Mouse (Mus musculus): ENCODE measurements around the gene Acacb. TPM values are rescaled to one million over a fixed set of nuclear protein-coding genes. Genes with fewer than 3 reads are reported as not detected.
A peak's percentile ranks its signal among the peaks of the same experiment; 100 is the strongest.

Gene Acacb
- polyA plus RNA-seq, 1 experiment from 2014 or later: 3.6 TPM

DNA sequence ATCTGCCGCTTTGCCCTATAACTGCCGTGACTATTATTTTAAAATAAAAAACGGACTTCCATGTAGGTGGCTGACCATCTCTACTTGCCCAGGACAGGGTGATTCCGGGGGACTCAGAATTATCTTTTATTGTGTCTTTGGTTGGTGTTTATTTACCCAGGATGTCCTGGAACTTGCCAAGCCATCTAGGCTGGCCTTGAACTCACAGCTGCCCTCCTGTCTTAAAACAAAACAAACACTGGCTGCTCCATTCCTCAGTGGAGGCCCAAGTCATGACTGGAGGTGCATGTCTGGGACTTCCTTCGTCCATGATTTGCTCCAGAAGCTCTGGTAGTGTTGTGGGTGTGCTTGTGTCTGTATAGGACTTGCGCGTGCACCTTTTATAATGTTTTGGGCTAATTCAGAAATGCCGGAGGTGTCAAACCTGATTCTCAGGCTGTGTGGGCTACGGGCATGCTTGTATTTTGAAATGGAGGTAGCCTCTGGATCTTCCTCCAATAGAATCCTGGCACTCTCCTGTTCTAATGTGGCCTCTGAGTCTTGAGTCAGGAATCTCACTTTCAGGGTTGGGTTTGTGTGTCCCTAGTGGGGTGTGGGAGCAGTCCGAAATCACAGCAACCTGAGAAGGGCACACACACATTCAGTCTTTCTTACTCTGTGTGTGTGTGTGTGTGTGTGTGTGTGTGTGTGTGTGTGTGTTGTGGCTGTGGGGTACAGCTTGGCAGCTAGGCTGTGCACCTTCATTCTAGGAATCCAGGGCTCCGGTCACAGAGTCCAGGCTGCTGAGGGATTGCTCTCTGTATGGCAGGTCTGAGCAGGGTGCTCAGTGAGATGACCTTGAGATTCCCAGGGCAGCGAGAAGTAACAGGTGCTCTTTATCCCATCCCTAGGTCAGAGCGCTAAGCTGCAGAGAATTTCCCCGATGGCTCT is 973 bp downstream of the Acacb start:
- DNase-seq (no peak), ATAC-seq (ENCODE audit: low FRiP score, low TSS enrichment) (no peak)
- WGBS: 87% methylated on average over 14 of the region's 14 CpGs
- no peak overlapping the region for H3K27ac ChIP-seq (replicated peaks; ENCODE audit: low read depth, low read length)
- peaks cover 3% of the 10 kb centered on the region; the same call in 1 of the 2 replicates for H3K4me1 ChIP-seq (ENCODE audit: control insufficient read depth, insufficient read depth, low read length)
- no peak overlapping the region for H3K9ac ChIP-seq (replicated peaks; ENCODE audit: low read length)
- no peaks in the 10 kb centered on the region for H3K27me3 ChIP-seq (ENCODE audit: control insufficient read depth, insufficient read depth, low read length)
- H3K4me2 ChIP-seq (ENCODE audit: low read length): no peak overlapping the region
- no peaks in the 10 kb centered on the region for H3K9me3 ChIP-seq (ENCODE audit: control insufficient read depth, low read length)
- H3K36me3 ChIP-seq (ENCODE audit: control insufficient read depth, insufficient read depth, low read length): no peaks in the 10 kb centered on the region
- H3K4me3 ChIP-seq (replicated peaks; ENCODE audit: low read depth, low read length): no peak overlapping the region

GRCm38 (mm10) chr5:114152359-114153092 is 6.2 kb downstream of the Acacb start:
- Histone ChIP-seq H3K36me3 (ENCODE audit: control insufficient read depth, insufficient read depth, low read length) (no peaks in the 10 kb centered on the region), H3K4me3 (replicated peaks; ENCODE audit: low read depth, low read length) (no peak overlapping the region), H3K9me3 (ENCODE audit: control insufficient read depth, low read length) (no peaks in the 10 kb centered on the region), H3K9ac (replicated peaks; ENCODE audit: low read length) (no peak overlapping the region), H3K27me3 (ENCODE audit: control insufficient read depth, insufficient read depth, low read length) (no peaks in the 10 kb centered on the region), H3K27ac (replicated peaks; ENCODE audit: low read depth, low read length) (no peak overlapping the region), H3K4me1 (ENCODE audit: control insufficient read depth, insufficient read depth, low read length) (no peaks in the 10 kb centered on the region), H3K4me2 (ENCODE audit: low read length) (no peak overlapping the region)
- DNase-seq: no peak
- no peak for ATAC-seq (ENCODE audit: low FRiP score, low TSS enrichment)
- WGBS: 88% methylated on average over 12 of the region's 12 CpGs

- ATAC-seq (ENCODE audit: low FRiP score, low TSS enrichment): no peak
- no peak overlapping the region for H3K9ac ChIP-seq (replicated peaks; ENCODE audit: low read length)
- WGBS: 3% methylated on average over 12 of the region's 12 CpGs
- H3K9me3 ChIP-seq (ENCODE audit: control insufficient read depth, low read length): no peaks in the 10 kb centered on the region
- H3K4me2 ChIP-seq (ENCODE audit: low read length): peak overlapping the region; percentile 22; the same call in 1 of the 2 replicates
- no peak overlapping the region for H3K27ac ChIP-seq (replicated peaks; ENCODE audit: low read depth, low read length)
- no peaks in the 10 kb centered on the region for H3K36me3 ChIP-seq (ENCODE audit: control insufficient read depth, insufficient read depth, low read length)
- no peak overlapping the region for H3K4me3 ChIP-seq (replicated peaks; ENCODE audit: low read depth, low read length)
- peak; percentile 67 for DNase-seq
- no peaks in the 10 kb centered on the region for H3K27me3 ChIP-seq (ENCODE audit: control insufficient read depth, insufficient read depth, low read length)
- no peaks in the 10 kb centered on the region for H3K4me1 ChIP-seq (ENCODE audit: control insufficient read depth, insufficient read depth, low read length)
Measured at GRCm38 (mm10) chr5:114153490-114153889, 7.2 kb downstream of the Acacb start.

GRCm38 (mm10) chr5:114154765-114155164 is 8.4 kb downstream of the Acacb start:
- ATAC-seq (ENCODE audit: low FRiP score, low TSS enrichment) (no peak), DNase-seq (no peak)
- no peaks in the 10 kb centered on the region for H3K27me3 ChIP-seq (ENCODE audit: control insufficient read depth, insufficient read depth, low read length)
- no peak overlapping the region for H3K9ac ChIP-seq (replicated peaks; ENCODE audit: low read length)
- H3K4me2 ChIP-seq (ENCODE audit: low read length): no peak overlapping the region
- no peaks in the 10 kb centered on the region for H3K4me1 ChIP-seq (ENCODE audit: control insufficient read depth, insufficient read depth, low read length)
- WGBS: 83% methylated on average over 5 of the region's 5 CpGs
- H3K36me3 ChIP-seq (ENCODE audit: control insufficient read depth, insufficient read depth, low read length): no peaks in the 10 kb centered on the region
- no peaks in the 10 kb centered on the region for H3K9me3 ChIP-seq (ENCODE audit: control insufficient read depth, low read length)
- H3K4me3 ChIP-seq (replicated peaks; ENCODE audit: low read depth, low read length): no peak overlapping the region
- no peak overlapping the region for H3K27ac ChIP-seq (replicated peaks; ENCODE audit: low read depth, low read length)

GRCm38 (mm10) chr5:114155168-114155933 is 9.0 kb downstream of the Acacb start:
- no peak overlapping the region for H3K4me3 ChIP-seq (replicated peaks; ENCODE audit: low read depth, low read length)
- no peak for ATAC-seq (ENCODE audit: low FRiP score, low TSS enrichment)
- WGBS: 72% methylated on average over 9 of the region's 9 CpGs
- H3K4me2 ChIP-seq (ENCODE audit: low read length): no peak overlapping the region
- no peak overlapping the region for H3K27ac ChIP-seq (replicated peaks; ENCODE audit: low read depth, low read length)
- no peak for DNase-seq
- H3K27me3 ChIP-seq (ENCODE audit: control insufficient read depth, insufficient read depth, low read length): no peaks in the 10 kb centered on the region
- no peaks in the 10 kb centered on the region for H3K4me1 ChIP-seq (ENCODE audit: control insufficient read depth, insufficient read depth, low read length)
- H3K36me3 ChIP-seq (ENCODE audit: control insufficient read depth, insufficient read depth, low read length): no peaks in the 10 kb centered on the region
- H3K9ac ChIP-seq (replicated peaks; ENCODE audit: low read length): no peak overlapping the region
- no peaks in the 10 kb centered on the region for H3K9me3 ChIP-seq (ENCODE audit: control insufficient read depth, low read length)

GRCm38 (mm10) chr5:114157236-114157635 is 10.9 kb downstream of the Acacb start:
- Histone ChIP-seq H3K27ac (replicated peaks; ENCODE audit: low read depth, low read length) (no peak overlapping the region), H3K4me1 (ENCODE audit: control insufficient read depth, insufficient read depth, low read length) (no peaks in the 10 kb centered on the region), H3K36me3 (ENCODE audit: control insufficient read depth, insufficient read depth, low read length) (no peaks in the 10 kb centered on the region), H3K4me2 (ENCODE audit: low read length) (no peak overlapping the region), H3K4me3 (replicated peaks; ENCODE audit: low read depth, low read length) (no peak overlapping the region), H3K27me3 (ENCODE audit: control insufficient read depth, insufficient read depth, low read length) (no peaks in the 10 kb centered on the region), H3K9me3 (ENCODE audit: control insufficient read depth, low read length) (no peaks in the 10 kb centered on the region), H3K9ac (replicated peaks; ENCODE audit: low read length) (no peak overlapping the region)
- ATAC-seq (ENCODE audit: low FRiP score, low TSS enrichment) (no peak), DNase-seq (no peak)
- 46% methylated on average over 7 of the region's 7 CpGs for WGBS

- H3K27me3 ChIP-seq (ENCODE audit: control insufficient read depth, insufficient read depth, low read length): no peaks in the 10 kb centered on the region
- no peak for ATAC-seq (ENCODE audit: low FRiP score, low TSS enrichment)
- no peak overlapping the region for H3K9ac ChIP-seq (replicated peaks; ENCODE audit: low read length)
- no peak overlapping the region for H3K27ac ChIP-seq (replicated peaks; ENCODE audit: low read depth, low read length)
- no peak overlapping the region for H3K4me3 ChIP-seq (replicated peaks; ENCODE audit: low read depth, low read length)
- H3K9me3 ChIP-seq (ENCODE audit: control insufficient read depth, low read length): no peaks in the 10 kb centered on the region
- H3K36me3 ChIP-seq (ENCODE audit: control insufficient read depth, insufficient read depth, low read length): no peaks in the 10 kb centered on the region
- no peak overlapping the region for H3K4me2 ChIP-seq (ENCODE audit: low read length)
- no peak for DNase-seq
- no peaks in the 10 kb centered on the region for H3K4me1 ChIP-seq (ENCODE audit: control insufficient read depth, insufficient read depth, low read length)
- 79% methylated on average over 6 of the region's 6 CpGs for WGBS
Measured at GRCm38 (mm10) chr5:114161424-114161823, 15.1 kb downstream of the Acacb start.

- ATAC-seq (ENCODE audit: low FRiP score, low TSS enrichment): no peak
- H3K36me3 ChIP-seq (ENCODE audit: control insufficient read depth, insufficient read depth, low read length): no peaks in the 10 kb centered on the region
- WGBS: 54% methylated on average over 12 of the region's 12 CpGs
Measured at GRCm38 (mm10) chr5:114162106-114162815, 15.9 kb downstream of the Acacb start.

More at GRCm38 (mm10) chr5:114162106-114162815, 15.9 kb downstream of the Acacb start:
- no peaks in the 10 kb centered on the region for H3K9me3 ChIP-seq (ENCODE audit: control insufficient read depth, low read length)
- no peak for DNase-seq
- no peak overlapping the region for H3K9ac ChIP-seq (replicated peaks; ENCODE audit: low read length)
- no peak overlapping the region for H3K4me2 ChIP-seq (ENCODE audit: low read length)
- no peak overlapping the region for H3K4me3 ChIP-seq (replicated peaks; ENCODE audit: low read depth, low read length)
- H3K27ac ChIP-seq (replicated peaks; ENCODE audit: low read depth, low read length): no peak overlapping the region
- H3K4me1 ChIP-seq (ENCODE audit: control insufficient read depth, insufficient read depth, low read length): no peaks in the 10 kb centered on the region
- no peaks in the 10 kb centered on the region for H3K27me3 ChIP-seq (ENCODE audit: control insufficient read depth, insufficient read depth, low read length)

Data from midbrain, embryonic 14.5 days (tissue).